Mouse (Mus musculus): ENCODE measurements around the gene Gm14190. TPM values are rescaled to one million over a fixed set of nuclear protein-coding genes. Genes with fewer than 3 reads are reported as not detected.

The Gm14190 gene
- total and polyA plus RNA-seq, 2 experiments from 2014 or later: not detected

DNA sequence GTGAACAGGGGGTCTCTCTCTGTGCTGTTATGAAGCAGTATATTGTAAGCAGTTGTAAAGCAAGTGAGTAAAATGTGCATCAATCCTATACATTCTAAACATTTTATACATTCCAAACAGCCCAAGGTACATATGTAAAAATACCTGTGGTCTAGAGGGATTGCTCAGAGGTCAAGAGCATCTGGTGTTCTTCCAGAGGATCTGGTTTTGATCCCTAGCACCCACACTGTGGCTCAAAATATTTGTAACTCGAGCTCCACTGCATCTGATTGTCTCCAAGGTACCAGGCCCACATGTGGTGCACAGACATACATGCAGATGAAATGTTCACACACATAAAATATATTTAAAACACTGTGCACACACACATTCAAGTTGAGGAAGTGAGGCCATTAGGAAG, 49.6 kb downstream of the Gm14190 start:
- Histone ChIP-seq H3K4me3 (ENCODE audit: low read depth, low read length) (no peak overlapping the region), H3K27me3 (ENCODE audit: insufficient read depth, low read length) (no peaks in the 10 kb centered on the region), H3K27ac (ENCODE audit: low read depth, low read length) (no peak overlapping the region), H3K9me3 (ENCODE audit: low read length) (no peaks in the 10 kb centered on the region), H3K4me1 (ENCODE audit: insufficient read depth) (no peaks in the 10 kb centered on the region), H3K36me3 (ENCODE audit: insufficient read depth) (no peaks in the 10 kb centered on the region), H3K4me2 (ENCODE audit: low read depth) (no peak overlapping the region), H3K9ac (no peak overlapping the region)
- WGBS: 42% methylated on average over 1 of the region's 1 CpGs
- no peak for TF ChIP-seq CTCF (IDR thresholded peaks at IDR 0.05; ENCODE audit: low read depth)
- ATAC-seq: no peak
- DNase-seq: no peak

Other genes starting within 250 kb of the Gm14190 start
Only the 30 nearest of the 39 such genes appear.
- not detected in 2 replicates for gene Krt40, start 147.6 kb downstream of the Gm14190 start, total RNA-seq (2014; rRNA removed)
- not detected in 2 replicates for gene Krt40, start 147.6 kb downstream of the Gm14190 start, polyA plus RNA-seq (2015; fragmentation: Nextera tagmentation; extraction: Ambion mirVana)
- gene Krtap3-3, start 139.9 kb downstream of the Gm14190 start, total RNA-seq (2014; rRNA removed): not detected in 2 replicates
- not detected in 2 replicates for gene Krtap3-3, start 139.9 kb downstream of the Gm14190 start, polyA plus RNA-seq (2015; fragmentation: Nextera tagmentation; extraction: Ambion mirVana)
- not detected in 2 replicates for gene Krtap3-2, start 133.9 kb downstream of the Gm14190 start, total RNA-seq (2014; rRNA removed)
- not detected in 2 replicates for gene Krtap3-2, start 133.9 kb downstream of the Gm14190 start, polyA plus RNA-seq (2015; fragmentation: Nextera tagmentation; extraction: Ambion mirVana)
- not detected in 2 replicates for gene Gm11939, start 131.3 kb downstream of the Gm14190 start, total RNA-seq (2014; rRNA removed)
- gene Gm11939, start 131.3 kb downstream of the Gm14190 start, polyA plus RNA-seq (2015; fragmentation: Nextera tagmentation; extraction: Ambion mirVana): not detected in 2 replicates
- not detected in 2 replicates for gene Krtap3-1, start 124.1 kb downstream of the Gm14190 start, total RNA-seq (2014; rRNA removed)
- not detected in 2 replicates for gene Krtap3-1, start 124.1 kb downstream of the Gm14190 start, polyA plus RNA-seq (2015; fragmentation: Nextera tagmentation; extraction: Ambion mirVana)
- not detected in 2 replicates for gene Krtap1-5, start 109.7 kb downstream of the Gm14190 start, total RNA-seq (2014; rRNA removed)
- gene Krtap1-5, start 109.7 kb downstream of the Gm14190 start, polyA plus RNA-seq (2015; fragmentation: Nextera tagmentation; extraction: Ambion mirVana): not detected in 2 replicates
- gene Krtap1-4, start 107.1 kb downstream of the Gm14190 start, total RNA-seq (2014; rRNA removed): not detected in 2 replicates
- gene Krtap1-4, start 107.1 kb downstream of the Gm14190 start, polyA plus RNA-seq (2015; fragmentation: Nextera tagmentation; extraction: Ambion mirVana): not detected in 2 replicates
- gene Krtap1-3, start 99.4 kb downstream of the Gm14190 start, total RNA-seq (2014; rRNA removed): not detected in 2 replicates
- not detected in 2 replicates for gene Krtap1-3, start 99.4 kb downstream of the Gm14190 start, polyA plus RNA-seq (2015; fragmentation: Nextera tagmentation; extraction: Ambion mirVana)
- not detected in 2 replicates for gene Krtap9-3, start 92.6 kb downstream of the Gm14190 start, total RNA-seq (2014; rRNA removed)
- not detected in 2 replicates for gene Krtap9-3, start 92.6 kb downstream of the Gm14190 start, polyA plus RNA-seq (2015; fragmentation: Nextera tagmentation; extraction: Ambion mirVana)
- not detected in 2 replicates for gene Gm11938, start 87.4 kb downstream of the Gm14190 start, total RNA-seq (2014; rRNA removed)
- gene Gm11938, start 87.4 kb downstream of the Gm14190 start, polyA plus RNA-seq (2015; fragmentation: Nextera tagmentation; extraction: Ambion mirVana): not detected in 2 replicates
- not detected in 2 replicates for gene Gm11937, start 80.6 kb downstream of the Gm14190 start, total RNA-seq (2014; rRNA removed)
- gene Gm11937, start 80.6 kb downstream of the Gm14190 start, polyA plus RNA-seq (2015; fragmentation: Nextera tagmentation; extraction: Ambion mirVana): not detected in 2 replicates
- not detected in 2 replicates for gene Krtap2-4, start 75.9 kb downstream of the Gm14190 start, total RNA-seq (2014; rRNA removed)
- gene Krtap2-4, start 75.9 kb downstream of the Gm14190 start, polyA plus RNA-seq (2015; fragmentation: Nextera tagmentation; extraction: Ambion mirVana): not detected in 2 replicates
- gene Gm11562, start 70.3 kb downstream of the Gm14190 start, total RNA-seq (2014; rRNA removed): not detected in 2 replicates
- gene Gm11562, start 70.3 kb downstream of the Gm14190 start, polyA plus RNA-seq (2015; fragmentation: Nextera tagmentation; extraction: Ambion mirVana): not detected in 2 replicates
- gene Krtap4-1, start 62.5 kb downstream of the Gm14190 start, total RNA-seq (2014; rRNA removed): not detected in 2 replicates
- gene Krtap4-1, start 62.5 kb downstream of the Gm14190 start, polyA plus RNA-seq (2015; fragmentation: Nextera tagmentation; extraction: Ambion mirVana): not detected in 2 replicates
- gene Krtap4-2, start 55.7 kb downstream of the Gm14190 start, total RNA-seq (2014; rRNA removed): not detected in 2 replicates
- not detected in 2 replicates for gene Krtap4-2, start 55.7 kb downstream of the Gm14190 start, polyA plus RNA-seq (2015; fragmentation: Nextera tagmentation; extraction: Ambion mirVana)
- gene Krtap4-7, start 46.7 kb downstream of the Gm14190 start, total RNA-seq (2014; rRNA removed): not detected in 2 replicates
- gene Krtap4-7, start 46.7 kb downstream of the Gm14190 start, polyA plus RNA-seq (2015; fragmentation: Nextera tagmentation; extraction: Ambion mirVana): not detected in 2 replicates
- gene Gm11555, start 40.5 kb downstream of the Gm14190 start, total RNA-seq (2014; rRNA removed): not detected in 2 replicates
- not detected in 2 replicates for gene Gm11555, start 40.5 kb downstream of the Gm14190 start, polyA plus RNA-seq (2015; fragmentation: Nextera tagmentation; extraction: Ambion mirVana)
- gene Gm11563, start 31.8 kb downstream of the Gm14190 start, total RNA-seq (2014; rRNA removed): not detected in 2 replicates
- gene Gm11563, start 31.8 kb downstream of the Gm14190 start, polyA plus RNA-seq (2015; fragmentation: Nextera tagmentation; extraction: Ambion mirVana): not detected in 2 replicates
- gene Krtap4-6, start 24.8 kb downstream of the Gm14190 start, total RNA-seq (2014; rRNA removed): not detected in 2 replicates
- not detected in 2 replicates for gene Krtap4-6, start 24.8 kb downstream of the Gm14190 start, polyA plus RNA-seq (2015; fragmentation: Nextera tagmentation; extraction: Ambion mirVana)
- gene Gm14180, start 43.5 kb upstream of the Gm14190 start, total RNA-seq (2014; rRNA removed): not detected in 2 replicates
- not detected in 2 replicates for gene Gm14180, start 43.5 kb upstream of the Gm14190 start, polyA plus RNA-seq (2015; fragmentation: Nextera tagmentation; extraction: Ambion mirVana)
- not detected in 2 replicates for gene Gm11595, start 82.2 kb upstream of the Gm14190 start, total RNA-seq (2014; rRNA removed)
- not detected in 2 replicates for gene Gm11595, start 82.2 kb upstream of the Gm14190 start, polyA plus RNA-seq (2015; fragmentation: Nextera tagmentation; extraction: Ambion mirVana)
- not detected in 2 replicates for gene Krtap4-8, start 90.0 kb upstream of the Gm14190 start, total RNA-seq (2014; rRNA removed)
- gene Krtap4-8, start 90.0 kb upstream of the Gm14190 start, polyA plus RNA-seq (2015; fragmentation: Nextera tagmentation; extraction: Ambion mirVana): not detected in 2 replicates
- gene Krtap4-9, start 94.5 kb upstream of the Gm14190 start, total RNA-seq (2014; rRNA removed): not detected in 2 replicates
- gene Krtap4-9, start 94.5 kb upstream of the Gm14190 start, polyA plus RNA-seq (2015; fragmentation: Nextera tagmentation; extraction: Ambion mirVana): not detected in 2 replicates
- gene Gm11596, start 102.7 kb upstream of the Gm14190 start, total RNA-seq (2014; rRNA removed): not detected in 2 replicates
- not detected in 2 replicates for gene Gm11596, start 102.7 kb upstream of the Gm14190 start, polyA plus RNA-seq (2015; fragmentation: Nextera tagmentation; extraction: Ambion mirVana)
- not detected in 2 replicates for gene Gm11569, start 108.2 kb upstream of the Gm14190 start, total RNA-seq (2014; rRNA removed)
- not detected in 2 replicates for gene Gm11569, start 108.2 kb upstream of the Gm14190 start, polyA plus RNA-seq (2015; fragmentation: Nextera tagmentation; extraction: Ambion mirVana)
- not detected in 2 replicates for gene Gm11554, start 113.7 kb upstream of the Gm14190 start, total RNA-seq (2014; rRNA removed)
- not detected in 2 replicates for gene Gm11554, start 113.7 kb upstream of the Gm14190 start, polyA plus RNA-seq (2015; fragmentation: Nextera tagmentation; extraction: Ambion mirVana)
- 0.33 TPM in 1 of 2 replicates, not detected in the other for gene Krtap4-13, start 119.2 kb upstream of the Gm14190 start, total RNA-seq (2014; rRNA removed)
- not detected in 2 replicates for gene Krtap4-13, start 119.2 kb upstream of the Gm14190 start, polyA plus RNA-seq (2015; fragmentation: Nextera tagmentation; extraction: Ambion mirVana)
- gene Gm11564, start 124.9 kb upstream of the Gm14190 start, total RNA-seq (2014; rRNA removed): not detected in 2 replicates
- gene Gm11564, start 124.9 kb upstream of the Gm14190 start, polyA plus RNA-seq (2015; fragmentation: Nextera tagmentation; extraction: Ambion mirVana): not detected in 2 replicates
- not detected in 2 replicates for gene 2300003K06Rik, start 147.3 kb upstream of the Gm14190 start, total RNA-seq (2014; rRNA removed)
- gene 2300003K06Rik, start 147.3 kb upstream of the Gm14190 start, polyA plus RNA-seq (2015; fragmentation: Nextera tagmentation; extraction: Ambion mirVana): not detected in 2 replicates
- not detected in 2 replicates for gene Krtap4-16, start 160.9 kb upstream of the Gm14190 start, total RNA-seq (2014; rRNA removed)
- not detected in 2 replicates for gene Krtap4-16, start 160.9 kb upstream of the Gm14190 start, polyA plus RNA-seq (2015; fragmentation: Nextera tagmentation; extraction: Ambion mirVana)